Mouse (Mus musculus): ENCODE measurements around the gene Tmem262.

Tmem262 gene

GRCm38 (mm10) chr19:6061641-6062302, 18.1 kb upstream of the Tmem262 start:
- DNase-seq: peak; percentile 55

GRCm38 (mm10) chr19:6062418-6062817, 17.4 kb upstream of the Tmem262 start:
- DNase-seq: no peak

GRCm38 (mm10) chr19:6063081-6063480, 16.8 kb upstream of the Tmem262 start:
- DNase-seq: no peak

GRCm38 (mm10) chr19:6066571-6066970, 13.3 kb upstream of the Tmem262 start:
- peak; percentile 42 for DNase-seq

GRCm38 (mm10) chr19:6067011-6067723, 12.7 kb upstream of the Tmem262 start:
- DNase-seq: peak; percentile 90

GRCm38 (mm10) chr19:6067724-6068415, 12.0 kb upstream of the Tmem262 start, which contains the start of gene Tm7sf2:
Gene Tm7sf2 (minus strand): TSS chr19:6068373.
- DNase-seq: peak; percentile 86

GRCm38 (mm10) chr19:6068951-6069350, 10.9 kb upstream of the Tmem262 start:
- no peak for DNase-seq

- DNase-seq: no peak
Observed at GRCm38 (mm10) chr19:6069851-6070250, 10.0 kb upstream of the Tmem262 start.

- DNase-seq: no peak
Observed at GRCm38 (mm10) chr19:6070571-6071250, 9.1 kb upstream of the Tmem262 start.

- DNase-seq: no peak
Observed at GRCm38 (mm10) chr19:6071261-6071660, 8.6 kb upstream of the Tmem262 start.

- DNase-seq: no peak
Observed at GRCm38 (mm10) chr19:6073889-6074288, 5.9 kb upstream of the Tmem262 start.

- DNase-seq: peak; percentile 78
Observed at GRCm38 (mm10) chr19:6076564-6077393, 3.1 kb upstream of the Tmem262 start, which contains the start of gene Vps51. Gene Vps51 (minus strand): TSS chr19:6077231.

GRCm38 (mm10) chr19:6082156-6082555, 2.3 kb downstream of the Tmem262 start, which contains the start of gene Gm28374:
Gene Gm28374 (minus strand): TSS chr19:6082256.
- DNase-seq: no peak

- DNase-seq: peak; percentile 95
Observed at GRCm38 (mm10) chr19:6084478-6085248, 4.8 kb downstream of the Tmem262 start, which contains the start of the genes Zfpl1 and Cdca5. Gene Zfpl1 (minus strand): TSS chr19:6084956. Gene Cdca5 (plus strand): TSS chr19:6084983.

GRCm38 (mm10) chr19:6085417-6085879, 5.6 kb downstream of the Tmem262 start:
- no peak for DNase-seq

- DNase-seq: no peak
Observed at GRCm38 (mm10) chr19:6088841-6089240, 9.0 kb downstream of the Tmem262 start.

GRCm38 (mm10) chr19:6094119-6094518, 14.3 kb downstream of the Tmem262 start, which contains the start of gene AC131692.1:
Gene AC131692.1 (plus strand): TSS chr19:6094419.
- DNase-seq: no peak

GRCm38 (mm10) chr19:6097847-6098246, 18.0 kb downstream of the Tmem262 start:
- DNase-seq: no peak

- no peak for DNase-seq
Observed at GRCm38 (mm10) chr19:6101186-6101585, 21.4 kb downstream of the Tmem262 start.

GRCm38 (mm10) chr19:6102169-6102853, 22.5 kb downstream of the Tmem262 start:
- DNase-seq: no peak
